Mouse (Mus musculus) neural tube, embryonic 12.5 days (tissue): ENCODE measurements at regions not wholly inside any gene's neighbourhood (a gene's known extent, or its start where the extent isn't known, plus 50 kb on each side); places are given as distances from the start of the nearest gene placed in this dataset.

Experiments
- ATAC-seq: fragments of 200-750 bp; cut with Nextera tagmentation; 2 replicates; pipeline ENCODE4 v1.8.0; 2017; ENCODE audit warnings: low read depth, mild to moderate bottlenecking, moderate TSS enrichment, moderate library complexity; ENCODE audit not compliant: low FRiP score
- H3K27ac ChIP-seq: fragments of 300-500 bp; sonication (generic); 2 replicates; pipeline ENCODE4 v1.5.1; 2016
- H3K27me3 ChIP-seq: fragments of 300-500 bp; sonication (generic); replicated peaks from 2 replicates; pipeline ENCODE4 v1.6.1; 2016; ENCODE audit warnings: mild to moderate bottlenecking
- H3K36me3 ChIP-seq: fragments of 300-500 bp; sonication (generic); 2 replicates; pipeline ENCODE4 v1.6.1; 2016; ENCODE audit warnings: mild to moderate bottlenecking
- H3K4me1 ChIP-seq: fragments of 300-500 bp; sonication (generic); 2 replicates; pipeline ENCODE4 v1.6.1; 2016
- H3K4me2 ChIP-seq: fragments of 300-500 bp; sonication (generic); replicated peaks from 2 replicates; pipeline ENCODE4 v1.6.1; 2016; ENCODE audit warnings: mild to moderate bottlenecking
- H3K4me3 ChIP-seq: fragments of 300-500 bp; sonication (generic); 2 replicates; pipeline ENCODE4 v1.5.1; 2016
- H3K9ac ChIP-seq: fragments of 300-500 bp; sonication (generic); 2 replicates; pipeline ENCODE4 v1.6.1; 2016; ENCODE audit warnings: mild to moderate bottlenecking
- H3K9me3 ChIP-seq: fragments of 300-500 bp; sonication (generic); 2 replicates; pipeline ENCODE4 v1.6.1; 2016; ENCODE audit warnings: mild to moderate bottlenecking
- WGBS: fragments of 180-500 bp; shearing (Covaris S2); methylation state at CpG from one replicate; pipeline ENCODE4 v1.1.7; 2016; 5-methylcytosine and 5-hydroxymethylcytosine counted together

DNA sequence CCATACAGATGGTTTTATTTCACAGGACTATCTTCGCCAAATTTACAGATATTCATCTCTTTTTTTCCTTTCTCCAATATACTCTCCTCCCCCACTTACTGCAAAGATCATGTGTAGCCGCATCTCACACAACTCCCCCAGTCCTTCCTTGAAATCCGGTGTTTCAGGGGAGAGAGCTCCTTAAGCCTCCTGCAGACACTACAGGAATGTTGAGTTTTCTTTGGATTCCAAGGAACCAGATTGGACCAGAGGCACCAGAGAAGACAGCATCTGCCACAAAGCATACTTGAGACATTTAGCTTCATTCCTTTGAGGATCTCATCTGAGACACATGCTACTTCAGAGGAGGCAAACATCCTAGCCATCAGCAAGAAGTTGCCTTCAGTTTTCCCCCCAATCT lies 558.4 kb upstream of the Cdh11 start:
- 91% methylated on average over 3 of the region's 3 CpGs for WGBS
- Histone ChIP-seq H3K27ac (no peak overlapping the region), H3K36me3 (no peaks in the 10 kb centered on the region), H3K9ac (no peak overlapping the region), H3K9me3 (no peaks in the 10 kb centered on the region), H3K4me3 (no peak overlapping the region), H3K4me1 (peaks cover 4% of the 10 kb centered on the region; the same call in 1 of the 2 replicates), H3K4me2 (no peak overlapping the region), H3K27me3 (no peaks in the 10 kb centered on the region)
- ATAC-seq, result no peak

DNA sequence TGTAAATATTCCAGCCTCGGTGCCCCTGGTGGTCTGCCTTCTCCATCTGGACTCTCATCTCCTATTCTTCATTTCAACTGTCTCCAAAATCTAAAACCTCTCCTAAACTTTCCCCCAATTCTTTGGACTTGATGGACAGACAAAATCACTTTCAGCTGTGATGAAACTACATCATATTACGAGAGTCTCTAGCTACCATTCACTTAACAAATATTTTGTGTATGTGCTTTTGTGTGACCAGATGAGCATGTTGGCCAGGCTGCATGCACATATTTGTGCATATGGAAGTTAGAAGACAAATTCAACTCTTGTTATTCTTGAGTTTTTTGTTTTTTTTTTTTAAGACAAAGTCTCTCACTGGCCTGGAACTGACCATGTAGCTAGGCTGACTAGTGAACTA lies 559.4 kb upstream of the Cdh11 start:
- H3K27me3 ChIP-seq, result no peaks in the 10 kb centered on the region
- no peak overlapping the region for H3K27ac ChIP-seq
- no peaks in the 10 kb centered on the region for H3K9me3 ChIP-seq
- ATAC-seq, result no peak
- no peak overlapping the region for H3K4me2 ChIP-seq
- H3K9ac ChIP-seq, result no peak overlapping the region
- H3K36me3 ChIP-seq, result no peaks in the 10 kb centered on the region
- H3K4me3 ChIP-seq, result no peak overlapping the region
- H3K4me1 ChIP-seq, result peaks cover 4% of the 10 kb centered on the region; the same call in 1 of the 2 replicates
- 84% methylated on average over 2 of the region's 2 CpGs for WGBS

DNA sequence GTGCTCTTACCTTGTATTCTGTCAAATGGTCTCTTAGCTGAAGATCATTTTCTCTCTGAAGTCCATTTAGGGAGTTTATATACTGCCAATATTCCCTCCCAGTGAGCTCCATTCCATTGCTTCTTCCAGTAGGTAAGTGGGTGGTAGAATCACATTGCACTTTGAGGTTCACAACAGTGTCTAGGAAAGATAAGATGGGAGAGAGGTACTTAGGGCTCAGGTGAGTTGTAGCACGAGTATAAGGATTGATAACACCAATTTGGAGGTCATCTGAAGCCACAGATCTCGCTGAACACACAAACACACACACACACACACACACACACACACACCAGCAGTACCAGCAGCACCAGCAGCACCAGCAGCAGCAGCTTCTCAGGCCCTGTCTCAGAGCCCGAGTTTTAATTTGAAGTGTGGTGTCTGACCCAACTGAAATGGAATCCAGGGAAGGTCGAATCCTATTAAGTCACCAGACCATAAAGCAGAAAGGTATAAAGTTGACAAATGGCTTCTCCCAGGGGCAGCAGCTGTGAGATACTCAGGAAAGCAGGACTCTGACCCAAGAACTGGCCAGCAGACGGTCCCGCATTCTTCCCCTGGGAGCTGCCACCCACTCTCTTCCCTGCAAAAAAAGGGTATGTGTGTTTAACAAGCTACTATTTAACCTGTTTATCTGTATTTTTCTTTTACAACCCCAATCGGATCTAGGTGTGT lies 561.9 kb upstream of the Cdh11 start:
- WGBS, result 48% methylated on average over 7 of the region's 7 CpGs
- no peaks in the 10 kb centered on the region for H3K9me3 ChIP-seq
- H3K27ac ChIP-seq, result no peak overlapping the region
- no peaks in the 10 kb centered on the region for H3K36me3 ChIP-seq
- H3K9ac ChIP-seq, result no peak overlapping the region
- peaks cover 4% of the 10 kb centered on the region; the same call in 1 of the 2 replicates for H3K4me1 ChIP-seq
- no peak for ATAC-seq
- H3K4me3 ChIP-seq, result no peak overlapping the region
- no peak overlapping the region for H3K4me2 ChIP-seq
- no peaks in the 10 kb centered on the region for H3K27me3 ChIP-seq

DNA sequence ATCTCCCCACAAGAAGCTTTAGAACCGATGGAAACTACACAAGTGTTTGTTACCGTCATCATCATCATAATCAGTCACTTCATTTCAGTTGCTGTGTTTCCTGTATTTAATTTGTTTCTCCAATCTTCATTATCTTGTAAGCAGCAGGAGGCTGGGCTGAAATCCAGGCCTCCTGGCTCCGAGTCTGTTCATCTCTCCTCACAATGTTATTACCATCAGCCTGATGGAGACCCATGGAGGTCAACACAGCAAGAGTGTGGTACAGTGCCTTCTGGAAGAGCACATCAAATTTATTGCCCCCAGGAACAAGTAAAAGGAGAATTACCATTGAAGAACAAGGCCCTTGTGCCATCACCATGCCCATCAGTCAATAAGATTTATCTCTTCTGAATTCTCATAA lies 576.3 kb upstream of the Cdh11 start:
- no peak overlapping the region for H3K9ac ChIP-seq
- no peak overlapping the region for H3K4me3 ChIP-seq
- no peaks in the 10 kb centered on the region for H3K36me3 ChIP-seq
- peaks cover 12% of the 10 kb centered on the region for H3K4me1 ChIP-seq
- H3K4me2 ChIP-seq, result no peak overlapping the region
- H3K27me3 ChIP-seq, result no peaks in the 10 kb centered on the region
- WGBS, result 27% methylated on average over 3 of the region's 3 CpGs
- ATAC-seq, result peak; percentile 89
- H3K27ac ChIP-seq, result no peak overlapping the region
- no peaks in the 10 kb centered on the region for H3K9me3 ChIP-seq

DNA sequence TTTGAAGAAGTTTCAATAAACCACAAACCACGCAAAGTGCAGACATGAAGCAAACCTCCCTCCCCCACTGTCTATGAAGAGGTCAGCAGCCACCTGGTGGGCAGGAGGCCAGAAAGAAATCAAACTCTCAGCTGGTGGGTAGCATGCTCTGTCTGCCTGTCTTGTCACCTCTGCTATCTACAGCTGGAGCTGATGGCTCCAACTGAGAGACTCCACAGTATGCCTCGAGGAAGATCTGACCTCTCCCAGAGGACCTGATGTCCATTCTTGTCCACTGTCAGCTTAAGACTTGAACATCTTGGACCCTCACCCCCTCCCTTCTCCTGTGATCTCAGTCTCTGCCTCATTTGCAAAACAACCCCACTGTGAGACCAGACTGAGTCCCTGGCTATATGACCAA lies 585.0 kb upstream of the Cdh11 start:
- Histone ChIP-seq H3K4me1 (no peaks in the 10 kb centered on the region; the same call in 1 of the 2 replicates), H3K36me3 (no peaks in the 10 kb centered on the region), H3K9me3 (no peaks in the 10 kb centered on the region), H3K27me3 (no peaks in the 10 kb centered on the region), H3K9ac (no peak overlapping the region), H3K4me3 (no peak overlapping the region), H3K27ac (no peak overlapping the region), H3K4me2 (no peak overlapping the region)
- no peak for ATAC-seq
- 66% methylated on average over 2 of the region's 2 CpGs for WGBS

DNA sequence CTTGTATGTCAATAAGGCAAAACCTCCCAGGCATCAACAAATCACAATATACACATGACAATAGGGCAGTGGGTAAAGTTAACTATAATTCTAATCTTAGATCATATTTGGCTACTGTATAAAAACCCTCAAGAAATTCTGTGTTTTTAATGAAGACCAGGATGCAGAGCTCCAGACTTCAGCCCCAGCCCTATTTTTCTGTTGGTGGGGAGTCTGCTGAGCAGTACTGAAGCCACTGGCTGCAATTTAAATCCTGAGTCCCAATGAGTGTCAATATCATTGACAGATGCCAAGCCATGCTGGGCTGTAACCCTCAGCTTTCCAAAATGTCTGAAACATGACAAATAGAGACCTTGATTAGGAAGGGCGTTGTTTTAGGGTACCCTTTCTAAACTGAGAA lies 587.6 kb upstream of the Cdh11 start:
- no peak for ATAC-seq
- no peaks in the 10 kb centered on the region for H3K27me3 ChIP-seq
- WGBS, result 81% methylated on average over 1 of the region's 1 CpGs

DNA sequence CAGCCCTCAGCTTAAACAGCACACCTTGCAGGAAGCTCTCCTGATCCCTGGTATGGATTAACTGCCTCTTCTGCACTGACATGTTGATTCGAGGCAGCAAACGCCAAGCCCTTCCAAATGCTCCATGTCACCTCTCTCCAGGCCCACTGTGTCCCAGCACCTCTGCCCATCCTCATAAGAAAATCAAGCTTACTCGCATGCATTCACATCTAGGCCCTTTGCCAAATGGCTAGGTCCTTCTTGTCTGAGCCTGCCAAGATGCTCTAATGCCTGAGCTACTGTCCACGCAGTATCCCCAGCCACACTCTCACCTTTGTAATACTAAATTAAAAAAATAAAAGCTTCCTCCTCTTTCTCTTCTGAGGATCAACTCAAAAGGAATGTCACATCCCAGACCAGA lies 588.7 kb upstream of the Cdh11 start:
- no peak overlapping the region for H3K27ac ChIP-seq
- no peaks in the 10 kb centered on the region for H3K36me3 ChIP-seq
- no peak overlapping the region for H3K4me3 ChIP-seq
- ATAC-seq, result no peak
- no peaks in the 10 kb centered on the region for H3K4me1 ChIP-seq
- H3K4me2 ChIP-seq, result no peak overlapping the region
- no peak overlapping the region for H3K9ac ChIP-seq
- no peaks in the 10 kb centered on the region for H3K9me3 ChIP-seq
- 91% methylated on average over 4 of the region's 4 CpGs for WGBS
- no peaks in the 10 kb centered on the region for H3K27me3 ChIP-seq

More for the DNA sequence above, 587.6 kb upstream of the Cdh11 start:
- Histone ChIP-seq H3K36me3 (no peaks in the 10 kb centered on the region), H3K27ac (no peak overlapping the region), H3K4me2 (no peak overlapping the region), H3K9me3 (no peaks in the 10 kb centered on the region), H3K4me1 (no peaks in the 10 kb centered on the region), H3K4me3 (no peak overlapping the region), H3K9ac (no peak overlapping the region)

DNA sequence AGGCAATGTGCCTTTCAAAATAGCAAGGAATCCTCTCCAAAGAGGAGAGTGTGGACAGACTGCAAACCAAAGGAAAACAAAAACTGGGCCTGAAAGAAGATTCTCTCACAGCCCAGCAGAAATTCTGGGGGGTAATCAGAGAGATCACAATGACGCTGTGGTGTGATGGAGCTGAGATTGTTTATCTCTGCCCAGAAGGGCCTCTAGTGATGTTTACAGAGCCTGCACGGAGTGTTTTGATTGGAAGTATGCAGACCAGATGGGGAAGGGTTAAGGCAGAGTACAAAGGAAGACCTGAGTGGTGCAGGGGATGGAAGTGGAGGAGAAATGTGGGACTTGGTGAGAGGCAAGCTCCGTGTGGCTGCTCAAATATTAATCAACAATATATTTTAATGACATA lies 593.1 kb upstream of the Cdh11 start:
- Histone ChIP-seq H3K27ac (no peak overlapping the region), H3K9ac (no peak overlapping the region), H3K36me3 (no peaks in the 10 kb centered on the region), H3K4me3 (no peak overlapping the region), H3K9me3 (no peaks in the 10 kb centered on the region), H3K4me2 (no peak overlapping the region), H3K4me1 (peaks cover 4% of the 10 kb centered on the region), H3K27me3 (no peaks in the 10 kb centered on the region)
- no peak for ATAC-seq
- 50% methylated on average over 3 of the region's 3 CpGs for WGBS

DNA sequence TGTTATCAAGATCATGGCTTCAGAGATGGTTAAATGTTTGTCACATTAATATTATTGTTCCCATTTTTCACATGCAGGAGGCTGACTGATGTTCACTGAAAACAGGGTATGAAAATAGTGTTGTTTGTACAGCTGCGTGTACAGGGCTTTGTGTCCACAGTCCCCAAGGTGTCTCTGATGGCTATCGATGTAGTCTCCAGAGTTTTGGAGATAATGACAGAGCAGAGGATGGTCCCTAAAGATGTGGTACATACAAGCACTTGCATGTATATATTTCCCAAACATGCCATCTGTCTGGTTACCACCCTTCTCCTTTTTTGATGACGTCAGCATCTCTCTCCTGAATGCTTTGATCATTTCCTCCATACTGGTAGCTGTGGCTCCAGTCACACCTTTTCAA lies 596.1 kb upstream of the Cdh11 start:
- Histone ChIP-seq H3K36me3 (no peaks in the 10 kb centered on the region), H3K9ac (no peak overlapping the region), H3K9me3 (no peaks in the 10 kb centered on the region), H3K4me1 (peaks cover 4% of the 10 kb centered on the region), H3K4me2 (no peak overlapping the region), H3K27me3 (no peaks in the 10 kb centered on the region), H3K27ac (no peak overlapping the region), H3K4me3 (no peak overlapping the region)
- WGBS, result 76% methylated on average over 3 of the region's 3 CpGs
- no peak for ATAC-seq

DNA sequence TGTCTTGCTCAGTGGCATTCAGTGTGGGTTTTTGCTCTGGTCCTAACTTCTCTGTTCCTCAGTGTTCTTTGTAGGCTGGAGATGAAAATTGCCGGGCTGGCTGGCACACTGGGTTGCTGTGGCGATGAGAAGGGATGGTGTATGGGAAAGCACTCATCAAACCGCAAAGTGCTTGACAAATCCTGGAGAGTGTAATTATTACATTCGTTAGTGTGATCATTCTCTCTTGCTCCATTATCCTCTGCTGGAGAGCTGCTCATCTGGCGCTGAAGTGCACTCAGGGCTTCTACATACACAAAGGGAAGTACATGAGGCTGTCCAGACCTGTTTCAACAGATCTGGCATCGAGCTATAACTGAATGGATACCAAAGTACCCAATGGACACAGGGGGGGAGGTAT lies 605.9 kb upstream of the Cdh11 start:
- Histone ChIP-seq H3K4me1 (peaks cover 5% of the 10 kb centered on the region; the same call in 1 of the 2 replicates), H3K9ac (no peak overlapping the region), H3K27ac (no peak overlapping the region), H3K27me3 (no peaks in the 10 kb centered on the region), H3K4me3 (no peak overlapping the region), H3K9me3 (no peaks in the 10 kb centered on the region), H3K4me2 (no peak overlapping the region), H3K36me3 (no peaks in the 10 kb centered on the region)
- ATAC-seq, result no peak
- 91% methylated on average over 6 of the region's 6 CpGs for WGBS

DNA sequence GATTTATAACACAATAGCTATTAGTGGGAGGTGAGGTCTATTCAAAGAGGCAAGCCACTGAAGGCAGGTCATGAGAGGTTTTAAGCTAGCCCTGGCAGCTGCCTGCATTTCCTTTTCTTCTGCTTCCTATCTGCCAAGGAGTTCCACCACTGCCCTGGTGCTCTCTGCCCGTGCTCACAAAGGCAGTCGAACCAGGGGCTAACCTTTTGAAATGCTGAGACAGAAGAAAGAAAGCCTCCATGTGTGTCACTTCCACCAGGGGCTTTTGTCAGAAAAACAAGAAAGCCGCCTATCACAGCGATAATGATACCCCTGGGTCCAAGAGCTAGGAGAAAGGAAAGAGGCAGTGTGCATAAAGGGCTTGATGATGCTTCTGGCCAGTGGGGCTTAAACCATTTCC lies 609.9 kb upstream of the Cdh11 start:
- ATAC-seq, result no peak
- 6% methylated on average over 4 of the region's 4 CpGs for WGBS
- no peak overlapping the region for H3K4me2 ChIP-seq

DNA sequence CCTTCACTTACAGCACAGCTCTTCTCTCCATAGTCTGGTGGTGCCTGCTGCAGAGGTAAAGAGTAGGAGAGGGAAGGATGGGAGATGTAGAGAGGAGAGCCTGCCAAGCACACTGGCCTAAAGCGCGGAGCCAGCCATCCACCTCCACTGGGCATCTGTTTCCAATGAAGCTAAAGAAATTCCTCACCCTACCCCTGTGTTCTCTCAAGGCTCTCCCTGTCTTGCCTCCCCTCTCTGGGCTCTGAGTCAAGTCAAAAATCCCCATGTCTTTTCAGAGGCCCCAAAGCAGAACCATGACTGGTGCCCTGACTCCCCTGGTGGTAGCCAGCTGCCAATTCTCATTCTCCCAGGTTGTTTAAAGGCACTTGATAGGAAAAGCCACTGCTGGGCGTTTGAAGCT lies 612.7 kb upstream of the Cdh11 start:
- no peak overlapping the region for H3K4me2 ChIP-seq
- no peak overlapping the region for H3K27ac ChIP-seq
- ATAC-seq, result no peak
- peaks cover 5% of the 10 kb centered on the region; the same call in 1 of the 2 replicates for H3K4me1 ChIP-seq
- H3K9ac ChIP-seq, result no peak overlapping the region
- H3K27me3 ChIP-seq, result no peaks in the 10 kb centered on the region
- H3K4me3 ChIP-seq, result no peak overlapping the region
- H3K9me3 ChIP-seq, result no peaks in the 10 kb centered on the region
- WGBS, result 74% methylated on average over 3 of the region's 3 CpGs
- H3K36me3 ChIP-seq, result no peaks in the 10 kb centered on the region

More for the DNA sequence above, 609.9 kb upstream of the Cdh11 start:
- Histone ChIP-seq H3K4me3 (no peak overlapping the region), H3K9me3 (no peaks in the 10 kb centered on the region), H3K36me3 (no peaks in the 10 kb centered on the region), H3K9ac (no peak overlapping the region), H3K27ac (no peak overlapping the region), H3K4me1 (peaks cover 5% of the 10 kb centered on the region; the same call in 1 of the 2 replicates), H3K27me3 (no peaks in the 10 kb centered on the region)

DNA sequence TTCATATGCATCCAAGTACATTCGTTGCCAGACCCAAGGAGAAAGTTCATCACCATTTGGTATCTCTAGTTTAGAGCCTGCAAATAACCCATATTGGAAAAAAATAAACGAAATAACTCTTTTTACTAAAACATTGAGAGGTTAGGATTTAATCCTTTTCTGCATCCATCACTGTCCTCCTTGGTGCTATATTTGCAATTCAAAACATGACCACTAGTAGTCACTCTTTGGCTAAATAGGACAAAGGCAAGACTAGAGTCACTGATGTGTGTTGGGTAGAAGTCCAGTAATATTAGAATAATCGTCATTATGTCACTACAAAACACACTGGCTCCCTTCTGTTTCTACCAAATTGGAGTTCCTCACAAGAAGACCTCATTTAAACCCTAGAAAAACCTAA lies 614.0 kb upstream of the Cdh11 start:
- 87% methylated on average over 3 of the region's 3 CpGs for WGBS
- Histone ChIP-seq H3K9me3 (no peaks in the 10 kb centered on the region), H3K27ac (no peak overlapping the region), H3K27me3 (no peaks in the 10 kb centered on the region), H3K4me2 (no peak overlapping the region), H3K4me3 (no peak overlapping the region), H3K9ac (no peak overlapping the region), H3K36me3 (no peaks in the 10 kb centered on the region), H3K4me1 (peaks cover 5% of the 10 kb centered on the region; the same call in 1 of the 2 replicates)
- no peak for ATAC-seq
